Mouse (Mus musculus): Measurements from ENCODE around the gene N4bp2. TPM values are rescaled to one million over a fixed set of nuclear protein-coding genes. Genes with fewer than 3 reads are reported as not detected.
A peak's percentile ranks its signal among the peaks of the same experiment; 100 is the strongest.
"Not testable (repeated sequence)": the region's sequence is repeated elsewhere in the genome, so short reads cannot be mapped to it uniquely, and the experiment has no call there.

N4bp2 gene
- total RNA-seq, 2 experiments from 2014 or later = 33.7 to 36.6 TPM

GRCm38 (mm10) chr5:65764786-65765634, 1.7 kb downstream of the N4bp2 start:
- DNase-seq = peak; percentile 86

- DNase-seq = no peak
Measured at GRCm38 (mm10) chr5:65765635-65765911, 2.3 kb downstream of the N4bp2 start.

- no peak for DNase-seq
Measured at GRCm38 (mm10) chr5:65768007-65768406, 4.7 kb downstream of the N4bp2 start.

- no peak for DNase-seq
Measured at GRCm38 (mm10) chr5:65770065-65770464, 6.7 kb downstream of the N4bp2 start.

- no peak for DNase-seq
Measured at GRCm38 (mm10) chr5:65770493-65770892, 7.2 kb downstream of the N4bp2 start.

- not testable (repeated sequence) for DNase-seq
Measured at GRCm38 (mm10) chr5:65773957-65774356, 10.6 kb downstream of the N4bp2 start.

- DNase-seq = no peak
Measured at GRCm38 (mm10) chr5:65776166-65776565, 12.8 kb downstream of the N4bp2 start.

- DNase-seq = no peak
Measured at GRCm38 (mm10) chr5:65776907-65777306, 13.6 kb downstream of the N4bp2 start.

GRCm38 (mm10) chr5:65778986-65779385, 15.7 kb downstream of the N4bp2 start:
- DNase-seq = not testable (repeated sequence)

GRCm38 (mm10) chr5:65779401-65780063, 16.2 kb downstream of the N4bp2 start:
- DNase-seq = no peak

- no peak for DNase-seq
Measured at GRCm38 (mm10) chr5:65781147-65781715, 17.9 kb downstream of the N4bp2 start.

- DNase-seq = no peak
Measured at GRCm38 (mm10) chr5:65781769-65782715, 18.7 kb downstream of the N4bp2 start.

GRCm38 (mm10) chr5:65790604-65791225, 27.4 kb downstream of the N4bp2 start:
- DNase-seq = no peak

- no peak for DNase-seq
Measured at GRCm38 (mm10) chr5:65794202-65794601, 30.9 kb downstream of the N4bp2 start.

- no peak for DNase-seq
Measured at GRCm38 (mm10) chr5:65794702-65795101, 31.4 kb downstream of the N4bp2 start.

- DNase-seq = no peak
Measured at GRCm38 (mm10) chr5:65795293-65795993, 32.1 kb downstream of the N4bp2 start.

- DNase-seq = no peak
Measured at GRCm38 (mm10) chr5:65795994-65796298, 32.6 kb downstream of the N4bp2 start.

GRCm38 (mm10) chr5:65823601-65824133, 60.3 kb downstream of the N4bp2 start:
- peak; percentile 50 for DNase-seq

GRCm38 (mm10) chr5:65826476-65826875, 63.2 kb downstream of the N4bp2 start:
- DNase-seq = no peak

- DNase-seq = no peak
Measured at GRCm38 (mm10) chr5:65827102-65827501, 63.8 kb downstream of the N4bp2 start.

GRCm38 (mm10) chr5:65828261-65828660, 64.9 kb downstream of the N4bp2 start:
- no peak for DNase-seq
